Mouse (Mus musculus) kidney, embryonic 15.5 days (tissue): ENCODE results near the gene Lrp5. TPM values are rescaled to one million over a fixed set of nuclear protein-coding genes. Genes with fewer than 3 reads are reported as not detected.
A peak's percentile ranks its signal among the peaks of the same experiment; 100 is the strongest.
"Not testable (repeated sequence)": the region's sequence is repeated elsewhere in the genome, so short reads cannot be mapped to it uniquely, and the experiment has no call there.

Experiments used
- ATAC-seq: fragments of 200-750 bp; cut with Nextera tagmentation; replicated peaks from 2 replicates; pipeline ENCODE4 v1.8.0; 2017; ENCODE audit warnings: moderate TSS enrichment; ENCODE audit not compliant: low FRiP score
- H3K27ac ChIP-seq: fragments of 300-500 bp; sonication (generic); 2 replicates; pipeline ENCODE4 v1.5.1; 2015; ENCODE audit warnings: mild to moderate bottlenecking, inconsistent platforms
- H3K27me3 ChIP-seq: fragments of 300-500 bp; sonication (generic); 2 replicates; pipeline ENCODE4 v1.6.1; 2015; ENCODE audit warnings: inconsistent platforms
- H3K36me3 ChIP-seq: fragments of 300-500 bp; sonication (generic); 2 replicates; pipeline ENCODE4 v1.6.1; 2015; ENCODE audit warnings: inconsistent platforms
- H3K4me1 ChIP-seq: fragments of 300-500 bp; sonication (generic); 2 replicates; pipeline ENCODE4 v1.6.1; 2015; ENCODE audit warnings: inconsistent platforms
- H3K4me2 ChIP-seq: fragments of 300-500 bp; sonication (generic); 2 replicates; pipeline ENCODE4 v1.6.1; 2015; ENCODE audit warnings: moderate library complexity, mild to moderate bottlenecking, inconsistent platforms
- H3K4me3 ChIP-seq: fragments of 300-500 bp; sonication (generic); replicated peaks from 2 replicates; pipeline ENCODE4 v1.5.1; 2015; ENCODE audit warnings: mild to moderate bottlenecking, inconsistent platforms
- H3K9ac ChIP-seq: fragments of 300-500 bp; sonication (generic); 2 replicates; pipeline ENCODE4 v1.6.1; 2015; ENCODE audit warnings: mild to moderate bottlenecking, inconsistent platforms
- H3K9me3 ChIP-seq: fragments of 300-500 bp; sonication (generic); replicated peaks from 2 replicates; pipeline ENCODE4 v1.6.1; 2016; ENCODE audit warnings: inconsistent platforms
- WGBS: fragments of 180-500 bp; shearing (Covaris S2); methylation state at CpG from one replicate; pipeline ENCODE4 v1.1.7; 2015; ENCODE audit warnings: mixed read lengths; 5-methylcytosine and 5-hydroxymethylcytosine counted together
- polyA plus RNA-seq: library from polyadenylated mRNA; unstranded; fragments of >200 nt; fragmentation: Nextera tagmentation; extraction: Ambion mirVana; gene quantifications from 2 replicates; pipeline ENCODE4 v1.2.1, GENCODE M21; 2015

Gene Lrp5
- polyA plus RNA-seq, 1 experiment from 2014 or later = 6.9 TPM

GRCm38 (mm10) chr19:3668551-3668950 is 17.8 kb downstream of the Lrp5 start:
- no peak overlapping the region for H3K4me2 ChIP-seq
- H3K4me1 ChIP-seq = peaks cover 66% of the 10 kb centered on the region
- WGBS = 82% methylated on average over 10 of the region's 10 CpGs
- no peak for ATAC-seq
- no peaks in the 10 kb centered on the region for H3K27me3 ChIP-seq
- H3K9me3 ChIP-seq = no peaks in the 10 kb centered on the region; the same call in 1 of the 2 replicates
- H3K36me3 ChIP-seq = peaks cover 23% of the 10 kb centered on the region
- H3K27ac ChIP-seq = peak overlapping the region; percentile 49
- no peak overlapping the region for H3K9ac ChIP-seq
- no peak overlapping the region for H3K4me3 ChIP-seq

DNA sequence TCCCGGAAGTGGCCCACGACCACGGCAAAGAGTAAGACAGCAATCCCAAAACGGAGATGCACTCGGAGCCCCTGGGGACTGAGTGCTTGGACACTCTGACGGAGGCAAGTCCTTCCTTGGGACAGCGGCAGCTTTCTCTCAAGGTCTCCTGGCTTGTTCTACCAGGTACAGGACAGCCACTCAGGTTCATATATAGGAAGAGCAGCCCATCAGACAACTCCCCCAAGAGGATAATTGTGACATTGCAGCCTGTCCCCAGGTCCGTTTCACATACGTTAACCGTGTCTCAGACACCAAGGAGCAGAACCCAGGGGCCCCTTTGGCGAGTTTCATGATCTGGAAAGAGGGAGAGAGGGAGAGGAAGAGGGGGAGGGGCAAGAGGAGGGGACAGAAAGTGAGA is 18.4 kb downstream of the Lrp5 start:
- Histone ChIP-seq H3K9ac (no peak overlapping the region), H3K9me3 (no peaks in the 10 kb centered on the region; the same call in 1 of the 2 replicates), H3K4me2 (no peak overlapping the region), H3K36me3 (peaks cover 18% of the 10 kb centered on the region), H3K4me1 (peaks cover 65% of the 10 kb centered on the region), H3K27me3 (no peaks in the 10 kb centered on the region), H3K27ac (peak overlapping the region; percentile 49), H3K4me3 (no peak overlapping the region)
- ATAC-seq = no peak
- 67% methylated on average over 11 of the region's 11 CpGs for WGBS

DNA sequence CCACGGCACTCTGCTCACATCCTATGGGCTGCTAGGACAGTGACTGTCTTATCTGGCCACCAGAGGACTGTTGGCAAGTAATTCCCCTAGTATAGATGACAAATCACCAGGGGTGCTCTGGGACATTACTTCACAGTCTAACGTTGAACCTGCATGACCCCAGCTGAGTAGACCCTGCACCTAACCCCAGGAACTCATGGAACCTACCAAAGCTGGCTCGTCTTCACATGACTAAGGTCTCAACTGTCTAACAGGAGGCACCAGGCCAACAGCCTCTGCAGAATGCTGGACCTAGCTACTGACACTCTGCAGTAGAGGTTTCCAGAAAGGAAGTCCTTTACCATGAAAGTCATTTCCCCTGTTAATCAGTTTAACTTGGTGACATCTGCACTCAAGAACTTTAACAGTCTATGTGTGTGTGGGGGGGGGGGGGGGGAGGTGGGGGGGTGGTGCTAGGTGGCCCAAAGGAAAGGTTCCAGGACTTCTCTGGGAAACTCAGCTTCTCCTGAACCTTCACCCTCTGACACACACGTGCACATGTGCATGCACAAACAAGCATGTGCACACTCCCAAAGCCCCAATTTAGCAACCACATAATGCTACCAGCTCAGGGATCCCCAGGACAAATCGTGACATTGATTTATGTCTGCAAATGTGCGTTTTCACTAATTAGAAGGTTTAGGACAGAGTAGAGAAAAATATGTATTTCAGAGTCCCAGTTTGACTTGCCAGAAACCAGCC is 19.0 kb downstream of the Lrp5 start:
- no peak overlapping the region for H3K4me3 ChIP-seq
- H3K27me3 ChIP-seq = no peaks in the 10 kb centered on the region
- H3K4me1 ChIP-seq = peaks cover 65% of the 10 kb centered on the region
- H3K4me2 ChIP-seq = no peak overlapping the region
- no peak for ATAC-seq
- H3K36me3 ChIP-seq = peaks cover 11% of the 10 kb centered on the region
- peak overlapping the region; percentile 77 for H3K27ac ChIP-seq
- H3K9me3 ChIP-seq = no peaks in the 10 kb centered on the region
- H3K9ac ChIP-seq = no peak overlapping the region
- WGBS = 62% methylated on average over 6 of the region's 6 CpGs

- H3K27ac ChIP-seq = peak overlapping the region; percentile 77
- H3K9me3 ChIP-seq = no peaks in the 10 kb centered on the region
- no peak overlapping the region for H3K4me3 ChIP-seq
- no peaks in the 10 kb centered on the region for H3K27me3 ChIP-seq
- no peak for ATAC-seq
- H3K4me1 ChIP-seq = peaks cover 64% of the 10 kb centered on the region
- H3K36me3 ChIP-seq = peaks cover 4% of the 10 kb centered on the region
- 82% methylated on average over 2 of the region's 2 CpGs for WGBS
- H3K9ac ChIP-seq = no peak overlapping the region
- no peak overlapping the region for H3K4me2 ChIP-seq
These were observed 19.7 kb downstream of the Lrp5 start for GRCm38 (mm10) chr19:3666632-3667031.

DNA sequence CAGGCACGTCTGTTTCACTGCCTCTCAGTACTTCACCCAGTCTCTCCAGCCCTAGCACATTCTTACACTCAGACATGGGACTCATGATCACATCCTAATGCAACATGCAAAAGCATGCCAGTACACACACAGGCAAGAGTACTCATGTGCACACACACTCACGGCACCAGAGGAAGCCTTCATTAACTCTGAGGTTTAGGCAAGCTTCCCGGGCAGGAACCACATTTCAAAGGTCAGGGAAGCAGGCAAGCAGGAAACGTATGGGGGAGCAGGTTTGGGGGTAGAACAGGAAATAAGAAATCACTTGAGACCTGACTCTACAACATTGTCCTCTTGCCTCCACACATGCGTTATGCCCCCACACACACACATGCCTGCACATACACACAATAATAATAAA is 20.9 kb downstream of the Lrp5 start:
- H3K36me3 ChIP-seq = no peaks in the 10 kb centered on the region
- ATAC-seq = peak; percentile 27; the same call in 1 of the 2 replicates
- H3K9ac ChIP-seq = 0 out of 2 replicates have a peak overlapping the region, but pooled peaks have one; percentile 3
- no peak overlapping the region for H3K4me2 ChIP-seq
- H3K27ac ChIP-seq = peak overlapping the region; percentile 77
- no peaks in the 10 kb centered on the region for H3K27me3 ChIP-seq
- 17% methylated on average over 5 of the region's 5 CpGs for WGBS
- H3K9me3 ChIP-seq = no peaks in the 10 kb centered on the region
- H3K4me3 ChIP-seq = no peak overlapping the region
- H3K4me1 ChIP-seq = peaks cover 61% of the 10 kb centered on the region

DNA sequence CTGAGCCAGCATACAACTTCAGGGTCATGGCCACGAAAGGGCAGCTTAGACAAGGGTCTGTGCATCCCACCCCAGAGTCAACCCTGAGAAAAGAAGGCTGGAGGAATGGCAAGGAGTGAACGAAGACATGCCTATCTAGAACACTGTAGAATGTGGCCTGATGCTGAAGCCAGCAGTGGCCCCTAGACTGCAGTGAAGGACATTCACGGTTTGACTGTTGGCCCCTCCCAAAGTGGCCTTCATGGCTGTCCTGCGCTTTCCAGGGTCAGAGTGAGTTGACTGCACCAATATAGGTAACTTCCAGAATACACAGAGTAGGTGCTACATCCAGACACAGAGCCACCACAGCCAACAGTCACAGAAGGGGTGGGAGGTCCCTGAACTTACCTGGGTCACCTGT is 28.4 kb downstream of the Lrp5 start:
- Histone ChIP-seq H3K9ac (no peak overlapping the region), H3K4me2 (no peak overlapping the region), H3K4me1 (peaks cover 23% of the 10 kb centered on the region), H3K9me3 (no peaks in the 10 kb centered on the region), H3K27ac (no peak overlapping the region), H3K27me3 (no peaks in the 10 kb centered on the region), H3K4me3 (no peak overlapping the region), H3K36me3 (peaks cover 38% of the 10 kb centered on the region)
- 92% methylated on average over 4 of the region's 4 CpGs for WGBS
- ATAC-seq = no peak

DNA sequence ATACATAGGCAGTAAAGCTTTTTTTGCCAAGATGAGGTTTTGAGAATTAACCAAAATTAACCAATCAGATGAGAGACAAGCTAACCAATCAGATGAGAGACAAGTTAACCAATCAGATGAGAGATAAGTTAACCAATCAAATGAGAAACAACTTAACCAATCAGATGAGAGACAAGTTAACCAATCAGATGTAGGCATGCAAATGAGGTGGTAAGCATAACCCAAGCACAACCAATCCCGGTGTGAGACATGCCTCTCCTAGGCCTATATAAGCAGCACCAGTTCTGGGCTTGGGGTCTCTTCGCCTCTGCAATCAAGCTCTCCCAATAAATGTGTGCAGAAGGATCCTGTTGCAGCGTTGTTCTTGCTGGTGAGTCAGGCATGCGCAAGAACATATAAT is 29.3 kb downstream of the Lrp5 start:
- 96% methylated on average over 4 of the region's 4 CpGs for WGBS
- not testable (repeated sequence) for H3K9ac ChIP-seq, H3K4me3 ChIP-seq, ATAC-seq, H3K9me3 ChIP-seq, H3K4me2 ChIP-seq, H3K27ac ChIP-seq, H3K27me3 ChIP-seq
- Histone ChIP-seq H3K4me1 (peaks cover 23% of the 10 kb centered on the region), H3K36me3 (peaks cover 42% of the 10 kb centered on the region)

- no peak overlapping the region for H3K27ac ChIP-seq
- peaks cover 23% of the 10 kb centered on the region for H3K4me1 ChIP-seq
- no peak for ATAC-seq
- H3K4me2 ChIP-seq = no peak overlapping the region
- H3K9me3 ChIP-seq = peaks cover 4% of the 10 kb centered on the region; the same call in 1 of the 2 replicates
- H3K36me3 ChIP-seq = peaks cover 52% of the 10 kb centered on the region
- 68% methylated on average over 1 of the region's 1 CpGs for WGBS
- H3K27me3 ChIP-seq = no peaks in the 10 kb centered on the region
- no peak overlapping the region for H3K9ac ChIP-seq
- no peak overlapping the region for H3K4me3 ChIP-seq
These were observed 30.2 kb downstream of the Lrp5 start for GRCm38 (mm10) chr19:3656144-3656543.

DNA sequence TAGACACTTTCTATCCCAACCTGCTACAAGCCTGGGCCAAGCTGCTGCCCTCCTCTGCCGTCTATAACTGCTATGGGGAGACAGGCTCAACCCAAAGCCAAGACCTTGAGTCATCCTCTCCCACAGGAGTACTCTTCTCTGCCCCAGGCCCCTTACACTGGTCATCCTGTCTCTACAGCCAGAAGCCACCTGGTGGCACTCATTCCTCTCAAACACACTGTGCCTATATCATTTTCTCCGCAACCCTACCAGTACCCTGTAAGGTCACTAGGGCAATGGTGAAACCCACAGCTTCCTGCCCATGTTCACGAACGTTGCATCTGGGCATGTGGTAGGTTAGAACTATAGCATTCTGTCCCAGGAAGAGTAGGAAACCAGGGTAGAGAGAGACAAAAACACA is 31.4 kb downstream of the Lrp5 start:
- 76% methylated on average over 4 of the region's 4 CpGs for WGBS
- Histone ChIP-seq H3K4me3 (no peak overlapping the region), H3K9me3 (peaks cover 4% of the 10 kb centered on the region; the same call in 1 of the 2 replicates), H3K27ac (0 out of 2 replicates have a peak overlapping the region, but pooled peaks have one; percentile 29), H3K36me3 (peaks cover 64% of the 10 kb centered on the region), H3K4me2 (no peak overlapping the region), H3K9ac (no peak overlapping the region), H3K4me1 (peaks cover 15% of the 10 kb centered on the region; the same call in 1 of the 2 replicates), H3K27me3 (no peaks in the 10 kb centered on the region)
- ATAC-seq = no peak

- Histone ChIP-seq H3K4me1 (peaks cover 20% of the 10 kb centered on the region; the same call in 1 of the 2 replicates), H3K9me3 (peaks cover 4% of the 10 kb centered on the region; the same call in 1 of the 2 replicates), H3K36me3 (peaks cover 66% of the 10 kb centered on the region), H3K4me2 (no peak overlapping the region), H3K4me3 (no peak overlapping the region), H3K9ac (no peak overlapping the region), H3K27me3 (no peaks in the 10 kb centered on the region), H3K27ac (peak overlapping the region; percentile 52)
- ATAC-seq = no peak
- 74% methylated on average over 5 of the region's 5 CpGs for WGBS
These were observed 32.3 kb downstream of the Lrp5 start for GRCm38 (mm10) chr19:3654058-3654457.

DNA sequence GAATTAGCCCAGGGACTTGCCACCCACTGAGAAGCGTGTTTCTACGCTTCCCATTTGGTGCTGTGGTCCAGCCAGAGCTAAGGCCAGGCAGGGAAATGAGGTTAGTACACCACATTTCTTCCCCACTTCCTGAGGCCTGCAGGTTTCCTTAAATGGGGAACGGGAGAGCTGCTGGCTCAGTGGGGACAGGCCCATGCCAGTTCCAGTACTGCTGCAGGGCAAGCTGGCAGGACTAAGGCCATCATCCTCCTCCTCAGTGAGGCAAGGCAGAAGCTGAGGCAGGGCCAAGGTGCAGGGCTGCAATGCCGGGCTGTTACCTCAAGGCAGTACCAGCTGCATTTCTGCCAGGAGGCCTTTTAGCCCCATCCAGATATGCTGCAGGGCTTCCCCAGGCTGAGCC is 32.9 kb downstream of the Lrp5 start:
- Histone ChIP-seq H3K27me3 (no peaks in the 10 kb centered on the region), H3K36me3 (peaks cover 60% of the 10 kb centered on the region), H3K4me1 (peaks cover 24% of the 10 kb centered on the region; the same call in 1 of the 2 replicates), H3K4me3 (no peak overlapping the region), H3K9ac (no peak overlapping the region), H3K27ac (peak overlapping the region; percentile 52), H3K4me2 (no peak overlapping the region), H3K9me3 (peaks cover 4% of the 10 kb centered on the region; the same call in 1 of the 2 replicates)
- ATAC-seq = no peak
- WGBS = 75% methylated on average over 4 of the region's 4 CpGs

GRCm38 (mm10) chr19:3651989-3652388 is 34.4 kb downstream of the Lrp5 start:
- peaks cover 36% of the 10 kb centered on the region for H3K4me1 ChIP-seq
- peaks cover 58% of the 10 kb centered on the region for H3K36me3 ChIP-seq
- H3K4me2 ChIP-seq = no peak overlapping the region
- H3K27me3 ChIP-seq = no peaks in the 10 kb centered on the region
- WGBS = 99% methylated on average over 13 of the region's 13 CpGs
- H3K27ac ChIP-seq = no peak overlapping the region
- peaks cover 4% of the 10 kb centered on the region; the same call in 1 of the 2 replicates for H3K9me3 ChIP-seq
- no peak overlapping the region for H3K4me3 ChIP-seq
- no peak overlapping the region for H3K9ac ChIP-seq
- ATAC-seq = no peak
